Mouse (Mus musculus): Measurements from ENCODE around the gene Olfr1290. TPM values are rescaled to one million over a fixed set of nuclear protein-coding genes. Genes with fewer than 3 reads are reported as not detected.

Gene Olfr1290
- polyA plus RNA-seq, 1 experiment from 2014 or later: not detected

Other genes with a start within 250 kb of the Olfr1290 start
- gene Olfr1276, start 239.3 kb downstream of the Olfr1290 start, polyA plus RNA-seq (2014; fragmentation: Nextera tagmentation; extraction: Ambion mirVana): not detected in 2 replicates
- gene Olfr1277, start 219.7 kb downstream of the Olfr1290 start, polyA plus RNA-seq (2014; fragmentation: Nextera tagmentation; extraction: Ambion mirVana): not detected in 2 replicates
- not detected in 2 replicates for gene Olfr1278, start 203.7 kb downstream of the Olfr1290 start, polyA plus RNA-seq (2014; fragmentation: Nextera tagmentation; extraction: Ambion mirVana)
- gene Olfr1279, start 193.2 kb downstream of the Olfr1290 start, polyA plus RNA-seq (2014; fragmentation: Nextera tagmentation; extraction: Ambion mirVana): not detected in 2 replicates
- not detected in 2 replicates for gene Olfr1280, start 179.8 kb downstream of the Olfr1290 start, polyA plus RNA-seq (2014; fragmentation: Nextera tagmentation; extraction: Ambion mirVana)
- not detected in 2 replicates for gene Olfr1281, start 167.3 kb downstream of the Olfr1290 start, polyA plus RNA-seq (2014; fragmentation: Nextera tagmentation; extraction: Ambion mirVana)
- not detected in 2 replicates for gene Olfr1282, start 157.8 kb downstream of the Olfr1290 start, polyA plus RNA-seq (2014; fragmentation: Nextera tagmentation; extraction: Ambion mirVana)
- gene Olfr1283, start 127.0 kb downstream of the Olfr1290 start, polyA plus RNA-seq (2014; fragmentation: Nextera tagmentation; extraction: Ambion mirVana): not detected in 2 replicates
- gene Olfr1284, start 118.3 kb downstream of the Olfr1290 start, polyA plus RNA-seq (2014; fragmentation: Nextera tagmentation; extraction: Ambion mirVana): not detected in 2 replicates
- not detected in 2 replicates for gene Olfr1286, start 70.7 kb downstream of the Olfr1290 start, polyA plus RNA-seq (2014; fragmentation: Nextera tagmentation; extraction: Ambion mirVana)
- not detected in 2 replicates for gene Olfr1287, start 44.7 kb downstream of the Olfr1290 start, polyA plus RNA-seq (2014; fragmentation: Nextera tagmentation; extraction: Ambion mirVana)
- not detected in 2 replicates for gene Olfr1288, start 19.7 kb downstream of the Olfr1290 start, polyA plus RNA-seq (2014; fragmentation: Nextera tagmentation; extraction: Ambion mirVana)
- not detected in 2 replicates for gene Olfr1289, start 13.0 kb downstream of the Olfr1290 start, polyA plus RNA-seq (2014; fragmentation: Nextera tagmentation; extraction: Ambion mirVana)
- 0.04 and 0.13 TPM in 2 replicates for gene Olfr1291-ps1, start 3.4 kb upstream of the Olfr1290 start, polyA plus RNA-seq (2014; fragmentation: Nextera tagmentation; extraction: Ambion mirVana)
- gene Olfr1293-ps, start 31.4 kb upstream of the Olfr1290 start, polyA plus RNA-seq (2014; fragmentation: Nextera tagmentation; extraction: Ambion mirVana): not detected in 2 replicates
- gene Olfr1294, start 46.5 kb upstream of the Olfr1290 start, polyA plus RNA-seq (2014; fragmentation: Nextera tagmentation; extraction: Ambion mirVana): not detected in 2 replicates
- gene Olfr1295, start 75.9 kb upstream of the Olfr1290 start, polyA plus RNA-seq (2014; fragmentation: Nextera tagmentation; extraction: Ambion mirVana): not detected in 2 replicates
- not detected in 2 replicates for gene Olfr1297, start 132.7 kb upstream of the Olfr1290 start, polyA plus RNA-seq (2014; fragmentation: Nextera tagmentation; extraction: Ambion mirVana)
- gene Olfr1298, start 155.4 kb upstream of the Olfr1290 start, polyA plus RNA-seq (2014; fragmentation: Nextera tagmentation; extraction: Ambion mirVana): not detected in 2 replicates
- not detected in 2 replicates for gene Olfr1299, start 167.6 kb upstream of the Olfr1290 start, polyA plus RNA-seq (2014; fragmentation: Nextera tagmentation; extraction: Ambion mirVana)

Data from heart, embryonic 11.5 days (tissue).